Mouse (Mus musculus) gastrocnemius, adult 8-10 months (tissue): ENCODE data around the gene Aldoc. TPM values are rescaled to one million over a fixed set of nuclear protein-coding genes. Genes with fewer than 3 reads are reported as not detected.

Experiments
- DNase-seq, 2 experiments: peaks; one replicate each; pipeline ENCODE4 v3.0.0; 2022; ENCODE audit warnings: low spot score in 2 of 2
- total RNA-seq, 4 experiments: library from RNA; stranded (reverse); gene quantifications; 2 replicates each; pipeline ENCODE4 v1.2.4; 2022

The Aldoc gene
- total RNA-seq, 4 experiments from 2014 or later, result 1.5 to 2.2 (median 1.7) TPM

DNA sequence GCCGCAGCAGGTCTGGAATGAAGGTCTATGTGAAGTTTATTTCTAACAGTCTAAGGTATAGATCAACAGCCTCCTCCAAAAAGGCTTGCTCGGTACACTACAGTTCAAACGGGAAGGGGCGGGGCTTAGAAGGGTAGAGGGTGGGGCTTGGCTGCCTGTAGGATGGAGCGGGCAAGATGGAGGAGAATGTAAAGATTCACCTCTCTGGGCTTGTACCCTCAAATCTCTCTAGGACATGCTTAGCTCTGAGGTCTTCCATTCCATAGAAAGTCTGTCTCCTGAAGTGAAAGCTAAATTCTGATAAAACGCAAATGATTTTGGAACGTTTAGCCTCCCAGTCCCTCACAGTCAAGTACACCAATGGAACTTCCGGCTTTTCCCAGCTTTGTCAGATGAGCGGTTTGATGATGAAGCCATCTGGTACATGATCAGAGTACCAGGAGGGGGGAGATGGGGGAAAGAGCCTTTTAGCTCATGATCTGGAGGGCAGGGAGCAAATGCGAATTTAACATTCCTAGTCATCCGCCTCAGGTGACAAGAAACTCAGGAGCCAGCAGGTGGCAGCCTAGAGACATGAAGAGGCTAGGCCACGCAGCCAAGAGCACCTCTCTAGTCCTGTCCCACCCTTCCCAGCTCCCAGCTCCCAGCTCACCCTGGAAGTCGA is 37.5 kb downstream of the Aldoc start:
- peak in 1 of 2 experiments; percentile 49 for DNase-seq

DNA sequence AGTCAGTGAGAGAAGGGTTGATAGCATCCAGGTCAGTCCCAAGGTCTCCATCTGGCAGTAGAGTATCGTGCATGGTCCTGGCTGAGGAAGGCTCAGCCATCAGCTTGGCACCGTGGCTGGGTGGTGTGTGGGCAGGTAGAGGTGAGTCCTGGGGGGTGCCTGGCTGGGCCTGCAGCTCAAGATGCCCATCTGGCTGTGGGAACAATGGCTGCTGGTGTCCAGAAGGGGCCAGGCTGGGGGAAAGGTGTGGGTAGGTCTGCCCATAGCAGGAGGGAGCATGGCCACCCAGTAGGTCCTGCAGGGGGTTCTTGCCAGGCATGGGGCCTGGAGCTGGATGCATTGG is 38.0 kb downstream of the Aldoc start:
- DNase-seq, result no peak

DNA sequence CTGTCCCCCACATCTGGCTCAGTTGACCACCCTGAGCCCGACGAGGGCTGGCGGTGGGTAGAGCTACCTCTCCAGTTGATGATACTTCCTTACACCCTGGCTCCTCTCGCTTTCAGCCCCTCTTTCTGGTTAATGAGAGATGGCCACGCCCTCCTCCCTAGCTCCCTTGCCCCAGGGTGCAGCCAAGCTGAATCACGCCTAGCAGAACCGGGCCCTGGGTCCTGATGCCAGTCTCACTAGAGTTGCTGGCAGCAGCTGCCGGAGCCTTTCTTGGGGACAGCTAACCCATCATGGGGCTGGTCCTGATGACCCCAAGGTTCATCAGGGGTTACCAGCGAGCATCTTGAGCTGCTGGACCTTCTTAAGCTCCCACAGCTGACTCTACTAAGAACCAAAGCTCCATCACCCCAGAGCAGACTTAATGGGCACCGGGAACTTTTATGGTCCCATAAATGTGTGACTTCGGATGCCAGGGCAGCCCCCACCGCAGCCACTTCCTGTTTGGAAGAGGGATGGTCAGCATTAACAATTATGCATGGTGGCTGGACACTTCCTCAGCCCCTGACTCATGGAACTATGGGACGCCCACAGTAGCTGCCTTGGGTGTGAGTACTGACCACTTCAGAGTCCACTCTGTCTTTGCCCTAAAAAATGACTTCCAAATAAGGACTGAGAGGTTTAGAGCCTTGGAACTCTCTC is 40.7 kb downstream of the Aldoc start:
- DNase-seq, result no peak

DNA sequence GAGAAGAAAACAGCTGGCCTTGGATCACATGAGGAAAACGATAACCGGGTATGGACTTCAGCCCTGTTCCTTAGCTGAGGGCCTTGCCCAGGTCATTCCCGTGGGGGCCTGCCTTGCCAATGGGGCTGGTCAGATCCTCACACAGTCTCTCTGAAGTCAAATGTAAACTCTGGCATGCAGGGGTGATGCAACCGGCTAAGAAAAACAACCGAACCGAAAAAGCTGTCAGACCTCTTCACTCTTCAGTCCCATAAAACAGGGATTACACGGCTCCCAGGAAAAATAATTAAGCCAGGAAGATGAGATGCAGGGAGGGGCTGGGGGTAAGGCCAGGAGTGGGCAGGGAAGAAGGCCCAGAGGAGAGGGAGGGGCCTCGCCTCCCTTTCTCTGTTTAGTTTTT is 41.3 kb downstream of the Aldoc start:
- DNase-seq, result no peak

DNA sequence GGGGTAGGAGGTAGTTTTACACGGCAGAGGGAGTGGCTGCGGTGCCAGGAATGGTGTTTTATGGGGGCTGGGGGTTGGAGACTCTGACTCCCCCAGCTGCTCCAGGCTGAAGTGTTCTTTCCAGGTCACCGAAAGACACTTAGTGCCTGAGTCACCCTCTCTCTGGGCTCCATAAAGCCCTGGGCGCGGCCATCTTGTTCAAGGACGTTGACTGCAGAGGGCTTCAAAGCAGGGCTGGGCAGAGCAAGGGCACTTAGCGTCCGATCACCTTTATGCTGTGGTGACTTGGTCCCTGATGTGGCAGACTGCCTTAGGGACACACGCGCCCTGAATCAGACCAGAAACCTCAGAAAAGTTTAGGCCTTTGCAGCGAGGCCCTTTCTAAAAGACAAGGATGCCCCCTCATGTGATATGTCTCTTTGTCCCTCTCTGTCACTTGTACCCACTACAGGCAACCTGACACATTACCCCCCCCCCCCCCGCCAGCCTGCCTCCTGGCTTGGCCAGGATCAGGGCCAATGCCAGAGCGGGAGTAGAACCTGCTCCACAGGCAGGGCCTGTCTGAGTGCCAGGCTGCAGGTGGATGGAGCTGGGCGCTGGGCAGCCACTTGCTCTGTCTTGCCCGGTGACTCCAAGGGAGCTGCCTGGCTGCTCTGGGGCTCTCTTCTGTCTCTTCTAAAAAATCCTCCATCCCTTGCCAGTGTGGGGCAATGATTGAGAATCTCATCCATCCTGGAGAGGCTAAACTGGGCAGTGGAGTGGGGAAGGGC is 44.9 kb downstream of the Aldoc start:
- DNase-seq, result no peak

DNA sequence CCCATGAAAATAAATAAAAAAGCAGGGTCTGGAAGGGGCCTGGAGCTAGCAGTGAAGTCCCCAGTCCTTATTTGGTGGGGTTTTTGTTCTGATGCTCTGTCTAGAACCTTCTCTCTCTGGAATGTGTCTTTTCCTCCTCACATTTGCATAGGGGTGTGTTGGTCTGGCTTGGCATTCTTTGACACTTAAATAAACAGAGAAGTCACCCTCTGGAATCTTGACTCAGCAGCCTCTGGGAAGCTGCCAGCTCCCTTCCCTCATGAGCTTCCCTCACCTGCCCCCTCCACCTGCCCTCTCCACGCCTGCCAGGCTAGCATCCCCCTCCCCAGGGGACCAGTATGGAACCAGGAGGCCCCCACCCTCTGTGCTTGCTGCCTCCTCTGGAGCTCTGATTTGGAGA is 47.6 kb downstream of the Aldoc start:
- DNase-seq, result no peak

DNA sequence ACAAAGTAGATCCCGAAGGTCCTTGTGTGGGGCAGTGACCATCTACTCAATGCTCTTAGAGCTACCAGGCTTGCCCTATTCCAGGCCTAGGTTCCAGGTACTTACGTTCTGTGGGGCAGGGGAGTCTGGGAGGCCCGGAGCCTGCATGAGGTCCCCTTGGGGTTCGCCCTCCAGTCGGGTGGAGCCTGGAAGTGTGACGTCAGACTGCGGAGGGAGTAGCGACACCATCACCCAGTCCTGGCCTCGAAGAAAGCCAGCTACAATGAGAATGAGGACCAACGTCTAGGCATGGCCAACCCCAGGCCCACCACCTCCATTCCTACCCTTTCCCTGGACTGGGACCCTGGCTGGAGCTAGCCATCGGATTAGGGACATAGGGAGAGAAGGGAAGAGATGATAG is 48.9 kb downstream of the Aldoc start:
- DNase-seq, result no peak

DNA sequence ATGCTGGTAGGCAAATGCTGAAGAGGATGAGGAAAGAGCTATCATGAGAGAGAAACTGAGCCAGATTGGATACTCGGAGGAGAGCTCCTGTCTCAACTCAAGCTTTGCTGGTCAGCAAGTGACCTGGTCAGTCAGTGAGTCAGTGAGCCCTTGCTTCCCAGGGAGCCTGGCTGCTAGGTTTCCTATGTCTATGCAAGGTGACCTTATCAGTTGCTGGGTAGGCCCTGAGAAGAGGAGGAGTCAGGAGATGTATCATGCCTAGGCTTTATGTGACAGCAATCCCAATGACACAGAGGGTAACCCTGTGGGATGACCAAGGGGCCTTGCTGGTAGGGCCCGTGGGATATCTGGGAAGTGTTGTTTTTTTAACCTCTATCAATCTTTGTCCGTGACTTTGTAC is 49.4 kb downstream of the Aldoc start:
- DNase-seq, result no peak

DNA sequence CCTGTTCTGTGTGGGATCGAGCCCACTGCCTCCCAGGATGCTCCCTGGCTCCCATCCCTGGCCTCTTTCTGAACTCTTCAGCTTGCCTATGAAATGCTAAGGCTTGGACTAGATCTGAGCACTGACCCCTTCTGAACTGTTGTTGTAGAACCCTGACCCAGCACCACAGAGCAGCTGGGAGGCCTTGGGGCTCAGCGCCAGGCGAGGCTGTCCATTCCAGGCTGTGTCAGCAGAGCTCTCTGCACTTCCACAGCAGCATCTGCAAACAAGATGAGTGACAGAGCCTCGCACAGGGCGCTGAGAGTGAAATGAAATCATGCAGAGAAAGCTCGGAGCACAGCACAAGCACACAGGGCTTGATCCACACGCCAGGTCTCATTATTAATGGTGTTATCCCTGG is 49.8 kb downstream of the Aldoc start:
- no peak for DNase-seq

DNA sequence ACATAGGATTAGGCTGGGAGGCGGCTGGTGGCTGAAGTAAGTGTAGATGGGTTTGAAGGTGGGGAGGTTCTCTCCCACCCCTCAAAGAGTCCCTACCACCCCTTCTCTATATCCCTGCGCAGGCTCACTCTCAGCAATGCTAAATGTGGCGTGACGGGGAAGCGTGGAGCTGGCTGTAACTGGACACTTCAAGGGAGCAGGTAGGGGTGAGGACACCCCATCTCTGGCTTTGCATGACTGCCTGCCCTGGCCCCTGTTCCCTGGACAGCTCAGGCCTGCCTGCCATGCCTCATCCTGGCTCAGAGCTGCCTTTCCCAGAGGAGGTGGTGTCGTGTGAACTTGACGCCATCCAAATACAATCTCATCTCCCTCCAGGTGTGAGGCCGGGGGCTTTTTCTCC is 51.4 kb downstream of the Aldoc start:
- DNase-seq, result no peak

Other genes starting within 250 kb of the Aldoc start
- 10 to 100 TPM; 20.5 to 22.9 (median 22.6) TPM for gene Eral1, start 242.6 kb upstream of the Aldoc start, total RNA-seq
- gene Fam222b, start 228.3 kb upstream of the Aldoc start, total RNA-seq, result 1 to 10 TPM; 5.6 to 7.8 (median 7.3) TPM
- 1 to 10 TPM; 2.9 to 3.5 (median 3.2) TPM for gene Traf4, start 157.4 kb upstream of the Aldoc start, total RNA-seq
- under 1 TPM; 0.19 to 0.73 (median 0.50) TPM for gene Nek8, start 146.3 kb upstream of the Aldoc start, total RNA-seq
- 1 to 10 TPM in 1 of 4 experiments, under 1 TPM in 3; 0.56 to 1.7 (median 0.64) TPM for gene Tlcd1, start 146.3 kb upstream of the Aldoc start, total RNA-seq
- gene Rpl23a, start 139.4 kb upstream of the Aldoc start, total RNA-seq, result 100 to 1,000 TPM; 671 to 835 (median 744) TPM
- gene Rab34, start 134.5 kb upstream of the Aldoc start, total RNA-seq, result 1 to 10 TPM; 1.6 to 5.5 (median 3.4) TPM
- gene Proca1, start 129.6 kb upstream of the Aldoc start, total RNA-seq, result under 1 TPM; 0.34 to 0.88 (median 0.52) TPM
- 10 to 100 TPM; 46.6 to 51.5 (median 47.2) TPM for gene Sdf2, start 77.2 kb upstream of the Aldoc start, total RNA-seq
- gene Supt6, start 77.0 kb upstream of the Aldoc start, total RNA-seq, result 10 to 100 TPM; 27.8 to 33.0 (median 31.7) TPM
- 100 to 1,000 TPM; 211 to 289 (median 233) TPM for gene 2610507B11Rik, start 61.2 kb upstream of the Aldoc start, total RNA-seq
- gene BC030499, start 32.1 kb upstream of the Aldoc start, total RNA-seq, result under 1 TPM; 0.13 to 0.49 (median 0.16) TPM
- 1 to 10 TPM; 2.2 to 2.8 (median 2.6) TPM for gene Spag5, start 21.4 kb upstream of the Aldoc start, total RNA-seq
- gene Pigs, start 5.4 kb downstream of the Aldoc start, total RNA-seq, result 10 to 100 TPM; 19.1 to 25.1 (median 21.3) TPM
- 10 to 100 TPM in 1 of 4 experiments, 1 to 10 TPM in 3; 5.3 to 14.9 (median 8.4) TPM for gene Unc119, start 20.5 kb downstream of the Aldoc start, total RNA-seq
- not detected for gene Foxn1, start 63.6 kb downstream of the Aldoc start, total RNA-seq
- not detected for gene Slc13a2, start 99.2 kb downstream of the Aldoc start, total RNA-seq
- under 1 TPM; 0.47 to 0.56 (median 0.50) TPM for gene Slc46a1, start 142.7 kb downstream of the Aldoc start, total RNA-seq
- under 1 TPM; 0.40 to 0.77 (median 0.49) TPM for gene Sarm1, start 174.8 kb downstream of the Aldoc start, total RNA-seq
- 10 to 100 TPM in 1 of 4 experiments, 1 to 10 TPM in 3; 5.7 to 11.1 (median 6.7) TPM for gene Vtn, start 176.1 kb downstream of the Aldoc start, total RNA-seq
- not detected for gene Sebox, start 180.5 kb downstream of the Aldoc start, total RNA-seq
- 10 to 100 TPM; 11.0 to 16.0 (median 14.4) TPM for gene Tmem199, start 189.2 kb downstream of the Aldoc start, total RNA-seq
- gene Poldip2, start 189.2 kb downstream of the Aldoc start, total RNA-seq, result 100 to 1,000 TPM in 1 of 4 experiments, 10 to 100 TPM in 3; 95.0 to 105 (median 98.5) TPM
- gene Tnfaip1, start 213.4 kb downstream of the Aldoc start, total RNA-seq, result 10 to 100 TPM; 44.2 to 54.5 (median 48.9) TPM
- 10 to 100 TPM; 12.7 to 21.1 (median 17.3) TPM for gene Ift20, start 213.4 kb downstream of the Aldoc start, total RNA-seq
- 1 to 10 TPM; 1.2 to 1.6 (median 1.5) TPM for gene Tmem97, start 227.8 kb downstream of the Aldoc start, total RNA-seq